Mouse (Mus musculus) lung, adult 18-20 months (tissue): ENCODE data around the gene Ttc8.

ENCODE experiments used
- DNase-seq, 2 experiments: peaks; one replicate each; pipeline ENCODE4 v3.0.0; 2022; ENCODE audit warnings: mixed read lengths in 2 of 2

The Ttc8 gene

DNA sequence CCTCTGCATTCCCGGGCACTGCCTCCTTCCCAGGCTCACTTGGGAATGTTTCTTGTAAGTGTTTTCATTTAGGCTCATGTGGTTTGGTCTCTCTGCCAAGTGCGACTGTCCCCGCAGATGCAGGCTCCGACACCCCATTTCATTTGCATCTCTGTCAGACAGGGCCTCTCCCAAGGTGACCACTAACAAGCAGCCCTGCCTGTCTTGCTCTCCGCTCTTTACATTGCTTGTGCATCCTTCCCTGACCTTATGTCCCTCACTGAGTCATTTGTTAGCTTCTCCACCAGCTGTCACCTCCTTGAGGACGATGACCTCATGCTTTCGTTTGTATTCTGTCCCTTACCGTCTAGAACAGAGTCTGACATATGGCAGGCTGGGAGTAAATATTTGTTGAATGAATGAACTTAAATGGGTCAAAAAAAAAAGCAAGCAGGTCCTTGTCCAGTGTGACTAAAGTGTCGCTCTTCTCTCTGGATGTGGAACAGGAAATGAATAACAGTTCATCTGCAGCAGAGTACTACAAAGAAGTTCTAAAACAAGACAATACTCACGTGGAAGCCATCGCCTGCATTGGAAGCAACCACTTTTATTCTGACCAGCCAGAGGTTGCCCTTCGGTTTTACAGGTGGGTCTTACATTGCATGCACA lies 53.9 kb downstream of the Ttc8 start:
- no peak for DNase-seq

DNA sequence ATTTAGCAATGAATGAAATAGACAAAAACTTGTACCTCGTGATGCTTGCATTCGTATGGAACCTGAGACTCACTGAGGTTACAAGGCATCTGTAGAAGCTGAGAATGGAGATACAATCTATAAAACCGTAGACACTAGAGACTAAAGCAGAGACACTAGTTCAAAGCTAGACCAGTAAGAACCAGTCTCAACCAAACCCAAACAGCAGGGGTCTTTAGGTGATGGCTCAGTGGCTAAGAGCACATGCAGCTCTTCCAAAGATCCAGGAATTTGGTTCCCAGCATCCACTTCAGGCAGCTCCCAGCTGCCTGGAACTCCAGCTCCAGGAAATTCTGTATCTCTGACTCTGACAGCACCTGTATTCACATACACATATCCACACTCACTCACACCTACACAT lies 60.7 kb downstream of the Ttc8 start:
- no peak for DNase-seq

DNA sequence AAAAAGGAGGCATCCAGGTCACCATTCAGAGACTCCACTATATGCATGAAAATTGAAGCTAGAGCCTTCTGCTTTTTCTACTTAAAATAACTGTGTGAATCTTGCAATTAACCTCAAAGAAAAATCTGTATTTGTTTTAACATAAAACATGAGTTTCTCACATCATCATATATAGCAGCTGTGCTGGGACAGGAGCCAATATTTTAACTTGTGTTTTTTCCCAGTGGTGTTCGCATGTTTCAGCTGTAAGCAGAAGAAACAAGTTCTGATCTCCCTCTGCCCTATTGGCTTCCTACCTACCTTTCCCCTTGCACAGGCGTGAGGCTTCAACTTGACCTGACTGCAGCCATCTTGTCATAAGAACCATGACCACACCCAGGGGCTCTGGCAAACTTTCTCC lies 64.4 kb downstream of the Ttc8 start:
- DNase-seq = no peak

DNA sequence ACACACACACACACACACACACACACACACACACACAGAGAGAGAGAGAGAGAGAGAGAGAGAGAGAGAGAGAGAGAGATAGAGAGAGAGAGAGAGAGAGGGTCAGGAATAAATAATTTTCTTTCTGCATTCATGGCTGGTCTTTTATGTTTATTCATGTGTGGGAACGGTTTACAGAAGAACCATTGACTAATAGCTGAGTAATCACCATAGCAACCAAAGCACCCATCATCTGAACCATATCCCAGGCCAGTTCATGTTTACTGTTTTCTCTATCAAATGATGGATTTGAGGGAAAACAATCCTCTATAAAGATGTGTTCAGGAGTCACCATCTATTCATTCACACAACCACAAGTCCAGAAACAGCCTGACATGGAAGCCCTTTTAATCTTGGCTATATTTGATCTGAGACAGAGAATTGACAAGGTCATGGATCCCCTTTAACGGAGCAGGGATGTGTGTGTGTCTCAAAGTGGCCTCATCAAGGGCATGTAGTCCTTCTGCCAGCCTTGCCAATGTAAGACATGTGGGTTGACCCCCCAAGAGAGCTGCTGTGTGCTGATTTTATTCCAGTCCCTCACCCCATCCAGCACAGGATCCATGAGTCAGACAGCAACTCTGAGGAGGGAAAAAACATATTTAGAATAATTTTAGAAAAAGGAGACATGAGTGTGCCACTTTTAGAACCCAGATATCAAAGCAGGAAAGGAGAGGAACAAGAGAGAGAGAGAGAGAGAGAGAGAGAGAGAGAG lies 70.9 kb downstream of the Ttc8 start:
- no peak for DNase-seq

DNA sequence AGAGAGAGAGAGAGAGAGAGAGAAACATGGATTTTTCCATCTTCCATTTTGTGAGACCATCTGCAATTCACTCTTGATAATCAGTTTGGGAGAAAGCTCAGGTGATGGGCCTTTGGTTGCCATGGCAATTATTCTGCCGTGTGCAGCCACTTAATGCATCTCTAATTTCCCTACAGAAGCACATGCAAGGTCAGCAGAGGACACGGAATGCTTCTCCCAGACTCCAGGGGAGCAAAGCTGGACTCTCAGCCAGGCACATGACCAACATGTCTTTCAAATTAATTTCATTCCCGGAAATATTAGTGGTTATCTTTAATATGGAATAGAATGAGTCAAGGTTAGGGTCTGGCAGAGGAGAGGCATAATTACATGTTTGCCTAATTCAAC lies 71.4 kb downstream of the Ttc8 start:
- DNase-seq = no peak

DNA sequence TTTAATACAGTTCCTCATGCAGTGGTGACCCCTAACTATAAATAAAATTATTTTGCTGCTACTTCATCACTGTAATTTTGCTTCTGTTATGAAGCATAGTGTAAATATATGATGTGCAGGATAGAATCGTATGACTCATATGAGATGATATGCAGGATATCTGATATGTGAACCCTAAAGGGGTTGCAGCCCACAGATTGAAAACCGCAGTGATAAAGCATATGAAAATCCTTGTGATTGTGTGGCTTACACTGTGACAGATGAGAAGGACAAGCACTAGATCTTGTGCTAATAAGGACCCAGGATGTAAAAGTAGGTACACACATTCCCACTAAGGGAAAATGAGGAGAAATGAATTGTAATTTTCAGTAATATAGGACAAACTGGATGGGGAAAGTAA lies 73.4 kb downstream of the Ttc8 start:
- no peak for DNase-seq

DNA sequence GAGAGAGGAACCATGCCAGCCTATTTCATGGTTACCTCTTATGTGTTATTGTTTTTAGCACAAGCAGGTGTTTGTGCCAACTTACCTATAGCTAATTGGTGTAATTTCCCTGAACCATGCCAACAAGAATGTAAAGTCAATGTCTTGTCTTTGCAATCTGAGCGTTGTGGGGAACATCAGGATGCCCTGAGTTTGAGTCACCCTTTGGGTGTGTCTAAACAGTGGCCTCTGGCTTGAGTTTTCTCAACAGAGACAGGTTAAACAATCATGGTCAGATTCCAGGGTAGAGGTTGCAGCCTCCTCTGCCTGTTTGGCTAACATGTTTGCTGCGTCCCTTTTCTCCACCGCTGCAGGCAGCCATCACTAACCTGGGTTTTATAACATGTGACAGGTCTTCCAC lies 74.0 kb downstream of the Ttc8 start:
- no peak for DNase-seq

DNA sequence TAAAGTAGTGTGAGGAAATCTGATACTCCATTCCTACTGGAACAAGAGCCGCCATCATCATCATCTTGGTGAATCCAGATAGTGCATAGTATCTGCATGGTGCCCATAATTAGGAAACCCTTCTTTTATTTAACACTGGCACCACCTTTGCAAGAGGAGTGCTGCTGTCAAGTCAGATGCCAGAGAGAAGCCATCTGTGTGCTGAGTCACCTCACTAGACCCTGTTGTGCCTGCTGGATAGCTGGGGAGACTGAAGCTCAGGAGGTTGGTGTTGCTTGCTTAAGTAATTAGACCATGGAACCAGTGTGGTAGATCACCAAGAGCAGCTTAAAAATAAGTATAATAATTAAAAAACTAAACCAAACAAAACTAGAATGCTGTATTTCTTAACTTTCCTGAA lies 75.5 kb downstream of the Ttc8 start:
- no peak for DNase-seq

DNA sequence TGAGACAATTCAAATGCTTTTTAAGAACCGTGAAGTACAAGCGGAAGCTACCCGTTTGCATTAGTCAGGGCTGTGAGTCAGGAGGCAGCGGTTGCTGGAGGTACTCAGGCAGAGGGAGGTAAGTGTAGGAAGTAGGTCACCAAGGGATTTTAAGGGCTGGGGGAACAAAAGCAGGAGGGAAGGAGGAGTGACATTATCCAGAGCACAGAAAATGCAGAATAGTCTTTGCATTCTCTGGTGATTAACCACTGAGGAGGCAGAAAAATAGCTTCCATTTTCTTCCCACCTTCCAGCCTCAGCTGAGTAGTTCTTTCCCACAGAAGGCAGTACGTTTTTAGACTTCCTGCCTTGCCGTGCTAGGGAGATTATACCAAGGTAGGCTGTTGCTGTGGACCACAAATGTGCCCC lies 76.2 kb downstream of the Ttc8 start:
- no peak for DNase-seq

DNA sequence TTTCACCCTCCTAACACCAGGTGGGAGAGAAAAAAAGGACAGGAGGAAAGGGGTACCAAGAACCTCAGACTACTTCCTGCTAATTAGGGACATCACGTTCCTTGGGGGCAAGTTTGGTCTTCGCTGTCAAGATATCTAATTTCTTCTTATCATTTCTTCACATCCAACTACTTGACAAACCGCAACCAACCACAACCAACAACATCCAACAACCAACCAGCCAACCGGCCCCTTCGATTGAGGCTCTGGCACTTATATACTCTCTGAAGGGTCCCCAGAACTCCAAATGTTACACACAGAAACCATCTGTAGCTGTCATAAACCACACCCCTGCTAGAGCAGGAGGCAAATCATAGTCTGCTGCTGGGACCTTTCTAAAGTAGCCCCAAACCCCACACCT lies 76.7 kb downstream of the Ttc8 start:
- DNase-seq = no peak

DNA sequence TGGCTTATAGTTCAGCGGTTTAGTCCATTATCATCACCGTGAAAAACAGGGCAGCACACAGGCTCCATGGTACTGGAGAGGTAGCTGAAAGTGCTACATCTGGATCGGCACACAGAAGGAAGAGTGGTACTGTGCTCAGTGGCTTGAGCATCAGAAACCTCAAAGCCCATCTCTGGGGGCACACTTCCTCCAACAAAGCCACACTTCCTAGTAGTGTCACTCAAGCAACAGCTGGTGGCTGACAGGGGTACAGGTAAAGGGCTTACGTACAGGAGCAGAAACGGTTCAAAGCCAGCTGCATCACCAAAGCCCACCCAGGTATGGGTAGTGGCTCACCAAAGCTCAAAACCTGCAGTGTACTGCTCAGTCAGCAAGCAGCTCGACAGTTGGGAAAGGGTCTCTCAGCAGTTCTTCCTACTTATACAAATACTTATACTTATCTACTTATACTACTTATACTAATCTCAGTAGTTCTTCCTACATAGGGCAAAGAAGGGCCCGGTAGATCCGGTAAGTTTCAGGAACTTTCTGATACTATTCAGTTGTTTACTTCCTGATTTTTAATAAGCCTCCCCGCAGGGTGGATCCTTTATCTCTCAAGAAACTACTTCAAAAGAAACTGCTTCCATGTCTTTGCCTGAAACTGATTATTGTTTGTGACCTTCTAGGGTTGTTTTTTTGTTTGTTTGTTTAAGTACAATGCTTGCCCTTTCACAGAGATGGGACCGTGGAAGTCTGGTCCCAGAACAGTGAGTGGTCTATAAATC lies 78.5 kb downstream of the Ttc8 start:
- no peak for DNase-seq

DNA sequence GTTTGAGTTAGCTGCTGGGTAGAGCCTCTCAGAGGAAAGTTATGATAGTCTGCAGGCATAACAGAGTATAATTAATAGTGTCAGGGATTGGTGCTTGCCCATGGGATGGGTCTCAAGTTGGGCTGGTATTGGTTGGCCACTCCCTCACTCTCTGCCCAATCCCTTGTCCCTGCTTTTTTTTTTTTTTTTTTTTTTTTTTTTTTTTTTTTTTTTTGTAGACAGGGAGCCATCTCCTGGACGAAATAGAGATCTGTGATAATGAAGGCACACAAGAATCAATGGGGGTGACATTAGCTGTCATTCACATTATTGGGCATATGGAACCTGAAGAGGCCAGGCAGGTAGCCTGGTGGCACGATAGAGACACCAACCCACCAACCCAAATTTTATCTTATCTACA lies 79.9 kb downstream of the Ttc8 start:
- DNase-seq = no peak

DNA sequence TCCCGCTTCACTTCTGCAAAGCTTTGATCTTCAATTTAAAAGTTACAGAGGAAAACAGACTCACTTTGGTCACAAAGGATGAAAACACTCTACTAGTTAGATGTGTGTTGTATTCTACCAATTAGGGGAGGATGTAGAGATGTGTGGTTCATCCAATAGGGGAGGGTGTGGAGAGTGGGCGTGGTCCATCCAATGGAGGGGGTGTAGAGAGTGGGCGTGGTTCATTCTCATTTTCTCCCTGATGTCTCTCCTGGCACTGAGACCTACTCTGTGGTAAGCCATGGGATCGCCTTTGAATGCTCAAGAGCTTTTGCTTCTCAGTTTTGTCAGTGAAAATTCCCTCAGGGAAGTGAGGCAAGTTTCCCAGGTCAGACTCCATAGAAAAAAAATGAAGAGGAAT lies 82.7 kb downstream of the Ttc8 start:
- no peak for DNase-seq

DNA sequence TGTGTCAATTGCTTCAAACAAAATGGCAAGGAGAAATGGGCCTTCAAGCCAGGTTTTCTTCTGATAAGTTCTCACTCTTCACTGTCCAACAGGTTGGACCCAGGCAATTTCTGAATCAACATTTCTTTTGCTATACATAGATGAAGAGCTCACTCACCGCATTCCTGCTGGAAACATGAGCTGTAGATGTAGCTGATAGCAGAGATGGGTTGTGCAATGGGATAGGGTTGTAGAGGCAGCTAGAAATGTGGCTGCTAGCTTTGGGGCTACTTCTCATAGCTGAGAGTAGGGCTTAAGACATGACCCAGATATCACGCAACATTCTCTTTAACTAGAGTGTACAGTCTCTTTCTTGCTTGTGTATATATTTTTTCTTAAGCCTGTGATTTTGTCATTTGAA lies 84.4 kb downstream of the Ttc8 start:
- DNase-seq = no peak

DNA sequence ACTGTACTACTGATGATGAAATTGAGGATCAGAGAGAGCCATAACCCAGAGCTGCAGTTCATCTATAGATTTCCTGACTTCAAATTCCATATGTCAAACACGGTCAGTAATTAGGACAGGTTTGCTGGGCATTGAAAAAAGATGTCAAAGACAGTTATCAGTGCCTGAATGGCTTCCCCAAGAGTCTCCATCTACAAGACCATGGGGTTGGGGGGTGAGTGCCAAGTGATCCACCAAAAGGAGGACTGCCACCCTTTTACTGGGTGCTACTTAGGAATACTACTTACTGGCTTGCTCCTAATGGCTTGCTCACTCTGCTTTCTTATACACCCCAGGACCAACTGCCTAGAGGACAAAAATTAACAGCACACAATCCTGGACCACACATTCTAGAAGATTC lies 88.4 kb downstream of the Ttc8 start:
- no peak for DNase-seq

DNA sequence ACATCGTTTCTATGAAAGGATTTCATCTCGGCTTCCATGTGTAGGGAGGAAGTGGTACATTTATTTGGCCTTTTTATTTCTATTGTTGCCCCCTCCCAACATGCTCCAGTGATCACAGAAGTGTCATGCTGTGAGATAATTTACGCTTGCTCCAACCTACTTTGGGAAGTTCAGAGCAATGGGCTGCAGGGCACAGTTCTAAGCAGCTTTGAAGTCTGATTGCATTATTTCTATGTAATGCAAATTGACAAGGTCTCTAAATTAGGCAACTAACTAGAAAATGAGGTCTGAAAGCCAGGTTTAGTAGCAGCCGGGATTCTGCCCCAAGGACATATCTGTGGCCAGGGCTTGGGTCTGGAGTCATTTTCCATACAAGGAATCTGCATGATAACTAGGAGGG lies 89.1 kb downstream of the Ttc8 start:
- DNase-seq = no peak

DNA sequence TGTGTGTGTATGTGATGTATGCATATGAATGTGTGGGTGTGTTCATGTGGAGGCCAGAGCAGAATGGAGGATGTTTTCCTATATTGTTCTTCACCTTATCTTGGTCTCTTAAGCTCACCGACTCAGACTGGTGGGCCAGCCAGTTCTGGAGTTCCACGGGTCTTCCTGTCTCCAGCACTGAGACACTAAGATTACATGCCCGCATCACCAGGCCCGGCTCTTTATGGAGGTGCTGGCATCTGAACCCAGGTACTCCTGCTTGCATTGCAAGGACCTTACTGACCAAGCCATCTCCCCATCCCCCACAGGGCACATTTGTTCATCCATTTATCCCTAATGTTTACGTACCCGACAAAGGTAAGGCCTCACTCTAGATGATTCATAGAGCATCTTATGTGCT lies 89.7 kb downstream of the Ttc8 start:
- DNase-seq = no peak

DNA sequence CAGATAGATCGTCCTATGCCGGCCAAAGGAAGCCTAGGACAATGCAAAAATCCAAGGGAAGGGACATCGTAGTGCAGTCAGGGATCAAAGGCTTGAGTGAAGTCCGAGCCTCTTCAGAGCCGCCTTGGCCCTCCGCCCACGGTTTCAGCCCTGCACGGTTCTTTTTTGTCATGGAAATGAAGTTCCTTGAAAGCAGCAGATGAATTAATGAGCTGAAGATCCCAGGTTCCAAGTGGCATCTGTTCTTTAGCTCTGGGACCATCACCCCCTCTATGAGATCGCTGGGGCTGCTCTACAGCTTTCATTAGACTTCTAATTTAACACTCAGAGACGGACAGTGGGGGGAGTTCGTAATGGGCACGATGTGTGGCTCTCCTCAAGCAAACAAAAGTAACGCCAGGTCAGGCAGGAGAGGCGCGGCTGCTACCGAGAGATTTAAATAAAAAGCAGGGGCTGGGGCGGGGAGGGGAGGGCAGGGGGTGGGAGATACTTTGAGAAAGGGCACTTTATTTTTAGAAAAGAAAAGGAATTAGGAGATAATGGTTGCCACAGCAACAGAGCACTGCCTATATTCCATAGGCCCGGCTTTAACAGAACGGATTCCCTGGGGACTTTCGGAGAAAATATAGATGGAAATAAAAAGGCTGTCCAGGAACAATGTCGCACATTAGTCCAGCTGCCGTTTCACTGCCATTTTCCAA lies 90.9 kb downstream of the Ttc8 start:
- no peak for DNase-seq

DNA sequence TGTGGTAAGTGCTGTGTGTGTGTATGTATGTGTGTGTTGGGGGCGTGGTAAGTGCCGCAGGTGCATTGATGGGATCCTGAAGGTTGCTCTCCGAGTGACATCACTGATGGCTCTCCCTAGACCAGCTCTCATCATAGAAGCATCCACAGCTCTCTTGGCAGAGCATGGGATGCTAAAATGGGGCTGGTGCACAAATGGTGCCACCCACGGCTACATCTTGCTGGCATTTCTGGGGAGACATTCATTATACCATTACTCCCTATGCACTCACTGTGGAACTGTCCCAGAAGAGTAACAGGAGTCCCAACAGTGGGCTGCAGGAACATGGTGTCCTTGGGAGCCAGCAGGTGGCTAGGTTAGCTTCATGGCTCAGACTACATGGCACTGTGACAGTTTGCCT lies 95.5 kb downstream of the Ttc8 start:
- DNase-seq = no peak

DNA sequence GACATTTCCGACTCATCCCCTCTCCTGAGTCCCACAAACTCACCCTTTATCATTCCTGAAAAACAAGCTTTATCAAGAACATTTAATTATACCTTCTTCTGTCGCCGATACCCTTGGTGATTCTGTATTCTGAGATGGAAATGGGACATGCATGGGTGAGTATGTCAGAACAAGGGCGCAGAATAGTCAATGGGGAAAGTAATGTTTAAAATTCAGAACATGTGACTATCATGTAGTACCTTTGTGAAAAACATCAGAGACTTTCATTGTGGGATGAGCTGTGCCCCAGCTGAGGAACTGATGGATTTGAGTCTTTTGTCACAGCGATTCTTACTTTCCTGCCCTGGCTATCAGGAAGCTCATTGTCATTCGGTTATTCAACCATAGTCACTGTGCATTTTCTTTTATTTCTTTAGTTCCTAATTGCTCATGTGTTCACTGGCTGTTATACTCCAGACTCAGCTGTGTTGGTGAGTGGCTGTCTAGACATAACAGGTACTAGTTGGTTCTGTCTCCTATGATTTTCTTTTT lies 104.1 kb downstream of the Ttc8 start:
- DNase-seq = no peak

DNA sequence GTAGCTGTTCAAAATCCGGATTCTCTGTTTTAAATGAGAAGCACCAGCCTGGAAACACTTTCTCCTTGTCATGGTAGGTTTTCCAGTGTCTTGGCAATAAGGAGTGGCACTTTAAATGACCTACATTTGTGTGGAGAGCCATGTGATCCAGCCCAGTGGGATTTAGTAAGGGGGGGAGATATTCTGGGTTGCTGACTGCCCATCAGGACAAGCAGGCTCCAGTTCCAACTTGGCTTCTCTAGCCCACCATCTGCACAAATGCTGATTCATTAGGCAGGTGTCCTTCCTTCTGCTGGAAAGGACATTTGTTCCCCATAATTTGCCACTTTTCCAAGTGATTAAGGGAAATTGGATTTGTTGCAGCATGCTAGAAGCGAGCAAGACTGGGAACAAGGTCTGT lies 105.9 kb downstream of the Ttc8 start:
- no peak for DNase-seq

DNA sequence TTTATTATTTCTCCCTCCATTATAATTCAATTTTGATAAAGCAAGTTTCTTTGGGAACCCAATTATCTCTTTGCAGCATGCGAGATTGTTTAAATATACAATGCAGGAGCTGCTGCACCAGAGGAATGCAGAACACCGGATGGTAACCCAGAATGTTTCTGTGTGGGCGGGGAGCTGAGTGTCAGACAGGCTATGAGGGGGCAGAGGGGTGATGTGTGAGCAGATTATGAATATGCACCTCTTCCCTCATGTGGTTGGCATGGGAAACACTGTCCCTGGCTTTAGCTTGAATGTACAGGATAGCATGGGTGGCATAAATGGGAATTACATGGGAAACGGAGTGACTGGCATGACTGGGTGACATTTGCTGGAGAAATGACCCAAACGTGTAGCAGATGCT lies 108.3 kb downstream of the Ttc8 start:
- no peak for DNase-seq

DNA sequence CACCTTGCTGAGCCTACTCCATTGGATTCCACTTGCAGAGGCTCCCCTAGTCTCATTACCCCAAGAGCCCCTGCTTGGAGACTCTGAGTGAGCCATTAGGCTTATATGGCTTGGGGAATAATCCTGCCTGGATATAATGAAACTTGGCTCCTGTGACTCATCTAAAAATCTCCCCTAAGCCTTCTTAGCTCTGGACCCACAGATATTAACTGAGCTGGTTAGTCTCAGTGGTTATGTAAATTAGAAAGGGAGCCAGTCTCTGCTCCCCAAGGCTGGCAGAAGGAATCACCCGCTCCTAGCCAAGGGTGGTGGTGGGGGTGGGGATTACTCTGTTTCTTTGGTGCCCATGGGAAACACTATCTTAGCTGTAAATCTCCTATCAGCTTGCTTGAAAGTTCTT lies 109.6 kb downstream of the Ttc8 start:
- no peak for DNase-seq
